Mouse (Mus musculus): Measurements from ENCODE around the gene Epb41. TPM values are rescaled to one million over a fixed set of nuclear protein-coding genes. Genes with fewer than 3 reads are reported as not detected.
A peak's percentile ranks its signal among the peaks of the same experiment; 100 is the strongest.

Epb41 gene
- total and polyA plus RNA-seq, 2 experiments: 29.6 to 46.8 TPM

DNA sequence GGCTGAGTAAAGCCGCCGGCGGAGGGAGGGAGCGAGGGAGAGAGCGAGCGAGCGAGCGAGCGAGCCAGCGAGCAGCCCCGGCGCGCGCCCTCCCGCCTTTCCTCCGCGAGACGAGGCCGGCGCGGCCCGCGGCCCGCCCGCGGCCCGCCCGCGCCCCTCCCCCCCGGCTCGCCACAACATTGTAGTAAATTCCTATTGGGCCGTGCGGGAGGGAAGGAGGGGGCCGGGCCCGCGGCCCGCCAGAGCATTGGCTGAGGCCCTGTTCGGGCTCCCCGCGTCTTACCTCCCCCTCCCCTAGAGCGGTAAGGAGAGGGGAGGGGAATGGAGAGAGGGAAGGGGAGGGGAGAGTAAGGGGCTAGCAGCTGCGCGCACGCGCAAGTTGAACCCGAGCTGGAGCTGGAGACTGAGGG lies 26.1 kb downstream of the Epb41 start:
- DNase-seq (ENCODE audit: extremely low read depth, low read depth, low spot score): peak; percentile 72
- H3K36me3 ChIP-seq (ENCODE audit: control insufficient read depth, insufficient read depth, low read length): no peaks in the 10 kb centered on the region
- peak overlapping the region; percentile 83 for H3K9ac ChIP-seq (ENCODE audit: low read depth, low read length)
- H3K4me1 ChIP-seq (ENCODE audit: control insufficient read depth, insufficient read depth, low read length): peaks cover 20% of the 10 kb centered on the region
- peak overlapping the region; percentile 82 for H3K4me3 ChIP-seq (ENCODE audit: insufficient read depth, low read depth, low read length)
- H3K27me3 ChIP-seq (ENCODE audit: control insufficient read depth, insufficient read depth, low read length): no peaks in the 10 kb centered on the region
- H3K79me2 ChIP-seq (ENCODE audit: control insufficient read depth, insufficient read depth, low read length): peaks cover 36% of the 10 kb centered on the region
- no peak overlapping the region for H3K27ac ChIP-seq (replicated peaks; ENCODE audit: insufficient read depth, low read depth, low read length)
- TF ChIP-seq POLR2A (IDR thresholded peaks at IDR 0.05; ENCODE audit: extremely low read depth, insufficient read depth, low read length) (no peak), CTCF (IDR thresholded peaks at IDR 0.05; ENCODE audit: low read depth, low read length) (no peak)
- WGBS: 0% methylated on average over 31 of the region's 46 CpGs

DNA sequence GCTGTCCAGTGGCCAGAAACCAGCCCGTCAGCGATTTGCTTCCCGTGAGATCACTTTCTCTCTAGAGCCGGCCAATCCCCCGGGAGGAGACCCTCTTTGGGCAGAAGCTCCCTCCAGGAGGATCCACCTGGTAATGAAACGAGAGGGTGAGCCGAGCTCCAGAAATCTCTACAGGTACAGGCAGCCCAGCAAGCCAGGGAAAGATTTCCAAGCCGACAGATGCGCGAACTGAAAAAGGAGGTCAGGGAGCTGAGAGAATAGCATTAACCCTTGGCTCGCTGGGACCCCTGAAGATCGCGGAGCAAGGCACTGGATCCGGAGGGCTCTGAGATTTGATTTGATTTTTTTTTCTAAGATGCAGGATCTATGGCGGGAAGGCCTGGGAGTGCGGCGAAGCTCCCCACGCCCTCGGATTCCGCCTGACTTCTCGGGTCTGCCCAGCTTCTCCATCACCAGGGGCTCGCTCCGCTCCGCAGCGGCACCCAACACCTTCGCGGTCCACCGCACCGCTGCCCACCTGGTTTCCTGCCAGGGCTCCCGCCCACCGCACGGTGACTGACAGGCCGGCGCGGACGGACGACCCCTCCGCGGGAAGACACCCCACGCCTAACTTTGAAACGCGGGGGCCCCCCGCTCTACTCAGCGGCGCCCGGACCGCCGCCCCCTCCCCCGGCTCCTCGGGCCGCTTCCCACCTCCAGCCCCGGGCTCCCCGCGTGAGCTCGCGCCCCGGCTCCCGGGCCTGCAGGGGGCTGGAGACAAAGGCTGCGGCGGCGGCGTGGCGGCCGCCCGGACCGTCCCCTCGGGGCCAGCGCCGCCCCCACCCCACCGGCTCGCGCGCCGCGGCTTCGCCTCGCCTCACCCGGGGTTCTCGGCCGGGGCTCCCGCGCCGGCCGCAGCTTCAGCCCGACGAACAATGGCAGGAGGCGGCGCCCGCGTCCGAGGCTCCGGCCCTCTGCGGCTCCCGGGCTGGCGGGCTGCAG lies 26.8 kb downstream of the Epb41 start:
- TF ChIP-seq POLR2A (IDR thresholded peaks at IDR 0.05; ENCODE audit: extremely low read depth, insufficient read depth, low read length) (no peak), CTCF (IDR thresholded peaks at IDR 0.05; ENCODE audit: low read depth, low read length) (no peak)
- DNase-seq (ENCODE audit: extremely low read depth, low read depth, low spot score): no peak
- Histone ChIP-seq H3K4me3 (ENCODE audit: insufficient read depth, low read depth, low read length) (peak overlapping the region; percentile 75), H3K9ac (ENCODE audit: low read depth, low read length) (peak overlapping the region; percentile 83), H3K4me1 (ENCODE audit: control insufficient read depth, insufficient read depth, low read length) (peaks cover 20% of the 10 kb centered on the region), H3K27ac (replicated peaks; ENCODE audit: insufficient read depth, low read depth, low read length) (no peak overlapping the region), H3K79me2 (ENCODE audit: control insufficient read depth, insufficient read depth, low read length) (peaks cover 36% of the 10 kb centered on the region), H3K27me3 (ENCODE audit: control insufficient read depth, insufficient read depth, low read length) (no peaks in the 10 kb centered on the region), H3K36me3 (ENCODE audit: control insufficient read depth, insufficient read depth, low read length) (no peaks in the 10 kb centered on the region)
- WGBS: 3% methylated on average over 90 of the region's 95 CpGs

DNA sequence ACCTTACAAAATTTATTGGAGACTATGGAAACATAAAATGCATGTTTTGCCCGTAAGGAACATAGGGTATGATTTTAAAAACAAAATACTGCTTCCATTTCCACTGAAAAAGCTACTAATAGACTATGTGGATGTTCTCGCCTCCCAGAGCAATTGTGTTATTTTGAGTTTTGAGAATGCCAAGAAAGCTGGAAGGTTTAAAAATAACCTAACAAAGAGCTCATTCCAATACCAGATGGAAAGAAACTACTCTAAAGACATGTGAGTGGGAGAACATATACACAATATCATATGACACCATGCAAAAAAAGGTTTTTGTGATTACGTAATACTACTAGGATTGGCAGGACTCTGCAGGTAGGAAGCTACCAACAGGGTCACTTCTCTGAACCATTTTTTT lies 31.4 kb downstream of the Epb41 start:
- Histone ChIP-seq H3K9ac (ENCODE audit: low read depth, low read length) (no peak overlapping the region), H3K27me3 (ENCODE audit: control insufficient read depth, insufficient read depth, low read length) (no peaks in the 10 kb centered on the region), H3K36me3 (ENCODE audit: control insufficient read depth, insufficient read depth, low read length) (peaks cover 3% of the 10 kb centered on the region; the same call in 1 of the 2 replicates), H3K27ac (replicated peaks; ENCODE audit: insufficient read depth, low read depth, low read length) (no peak overlapping the region), H3K4me1 (ENCODE audit: control insufficient read depth, insufficient read depth, low read length) (peaks cover 18% of the 10 kb centered on the region), H3K4me3 (ENCODE audit: insufficient read depth, low read depth, low read length) (no peak overlapping the region), H3K79me2 (ENCODE audit: control insufficient read depth, insufficient read depth, low read length) (peaks cover 49% of the 10 kb centered on the region)
- TF ChIP-seq CTCF (IDR thresholded peaks at IDR 0.05; ENCODE audit: low read depth, low read length) (no peak), POLR2A (IDR thresholded peaks at IDR 0.05; ENCODE audit: extremely low read depth, insufficient read depth, low read length) (no peak)
- 79% methylated on average over 3 of the region's 3 CpGs for WGBS
- peak; percentile 67 for DNase-seq (ENCODE audit: extremely low read depth, low read depth, low spot score)

DNA sequence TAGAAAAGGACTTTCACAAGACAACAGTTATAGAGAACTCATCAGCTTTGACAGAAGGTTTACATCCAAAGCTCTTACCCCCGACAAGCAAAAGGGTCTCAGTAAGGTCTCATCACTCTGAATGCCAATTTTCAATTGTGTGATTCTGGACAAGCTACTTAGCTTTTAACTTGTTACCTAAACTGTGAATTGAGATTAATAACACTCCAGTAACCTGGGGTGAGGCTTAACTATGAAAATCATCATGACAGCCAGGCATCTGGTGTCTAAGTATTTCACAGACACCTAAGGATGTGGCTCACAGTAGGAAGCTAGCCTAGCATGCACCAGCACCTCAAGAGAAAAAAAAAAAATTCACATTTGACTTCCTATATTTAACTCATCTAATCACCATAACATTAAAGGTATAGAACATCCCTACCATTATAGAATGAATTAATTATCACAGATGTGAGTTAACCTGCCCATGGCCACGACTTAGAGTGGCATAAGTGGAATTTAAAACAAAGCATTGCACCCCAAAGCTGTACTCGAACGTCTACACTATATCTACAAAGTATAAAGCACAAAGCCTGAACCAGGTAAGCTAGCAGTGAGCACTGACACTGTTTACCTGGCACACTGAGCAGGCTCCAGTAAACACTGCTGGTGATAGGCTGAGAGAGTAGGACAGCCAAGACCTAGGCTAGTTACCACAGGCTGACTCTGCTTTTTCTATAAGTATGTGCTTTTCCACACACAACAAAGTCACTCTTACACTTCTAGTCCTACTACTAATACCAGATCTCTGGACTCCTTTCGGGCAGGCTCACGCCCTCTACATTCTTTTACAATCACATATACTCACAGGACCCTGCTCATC lies 33.4 kb downstream of the Epb41 start:
- Histone ChIP-seq H3K36me3 (ENCODE audit: control insufficient read depth, insufficient read depth, low read length) (peaks cover 7% of the 10 kb centered on the region; the same call in 1 of the 2 replicates), H3K4me3 (ENCODE audit: insufficient read depth, low read depth, low read length) (no peak overlapping the region), H3K79me2 (ENCODE audit: control insufficient read depth, insufficient read depth, low read length) (peaks cover 41% of the 10 kb centered on the region), H3K4me1 (ENCODE audit: control insufficient read depth, insufficient read depth, low read length) (peaks cover 15% of the 10 kb centered on the region), H3K9ac (ENCODE audit: low read depth, low read length) (no peak overlapping the region), H3K27me3 (ENCODE audit: control insufficient read depth, insufficient read depth, low read length) (no peaks in the 10 kb centered on the region), H3K27ac (replicated peaks; ENCODE audit: insufficient read depth, low read depth, low read length) (0 out of 2 replicates have a peak overlapping the region, but pooled peaks have one; percentile 17)
- peak; percentile 58 for DNase-seq (ENCODE audit: extremely low read depth, low read depth, low spot score)
- WGBS: 64% methylated on average over 6 of the region's 6 CpGs
- TF ChIP-seq CTCF (IDR thresholded peaks at IDR 0.05; ENCODE audit: low read depth, low read length) (no peak), POLR2A (IDR thresholded peaks at IDR 0.05; ENCODE audit: extremely low read depth, insufficient read depth, low read length) (no peak)

DNA sequence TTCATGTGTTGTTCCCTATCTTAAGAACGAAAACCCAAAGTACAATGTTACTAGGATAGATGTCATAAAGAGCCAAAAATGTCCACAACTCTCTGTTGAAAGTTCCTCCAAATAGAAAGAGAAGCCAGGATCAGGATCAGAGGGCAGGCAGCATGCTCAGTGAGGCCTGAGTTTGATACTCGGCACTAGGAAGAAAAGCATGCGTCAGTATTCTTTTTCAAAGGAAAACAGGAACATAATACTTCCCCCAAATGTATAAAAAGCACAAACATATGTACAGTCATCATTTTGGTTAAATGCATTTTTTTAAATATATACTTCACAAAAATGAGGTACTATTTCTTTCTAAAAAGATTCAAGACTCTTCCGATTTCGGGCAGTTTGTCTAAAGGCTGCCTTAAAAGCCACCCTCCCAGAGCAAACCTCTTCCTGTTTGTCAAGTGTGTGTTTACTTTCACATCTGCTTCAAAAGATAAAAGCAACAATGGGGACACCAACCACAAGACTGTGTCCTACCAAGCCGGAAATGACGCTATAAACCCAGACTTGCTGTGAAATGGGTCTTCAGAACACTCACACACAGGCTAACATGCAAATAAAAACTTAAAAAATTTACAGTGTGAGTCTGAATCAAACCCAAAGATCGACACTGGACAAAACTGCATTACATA lies 35.0 kb downstream of the Epb41 start:
- WGBS: 42% methylated on average over 8 of the region's 8 CpGs
- TF ChIP-seq CTCF (IDR thresholded peaks at IDR 0.05; ENCODE audit: low read depth, low read length) (no peak), POLR2A (IDR thresholded peaks at IDR 0.05; ENCODE audit: extremely low read depth, insufficient read depth, low read length) (no peak)
- peaks cover 15% of the 10 kb centered on the region for H3K4me1 ChIP-seq (ENCODE audit: control insufficient read depth, insufficient read depth, low read length)
- H3K27me3 ChIP-seq (ENCODE audit: control insufficient read depth, insufficient read depth, low read length): no peaks in the 10 kb centered on the region
- peak; percentile 62 for DNase-seq (ENCODE audit: extremely low read depth, low read depth, low spot score)
- peak overlapping the region; percentile 76 for H3K27ac ChIP-seq (replicated peaks; ENCODE audit: insufficient read depth, low read depth, low read length)
- H3K9ac ChIP-seq (ENCODE audit: low read depth, low read length): no peak overlapping the region
- peaks cover 42% of the 10 kb centered on the region for H3K79me2 ChIP-seq (ENCODE audit: control insufficient read depth, insufficient read depth, low read length)
- peaks cover 7% of the 10 kb centered on the region; the same call in 1 of the 2 replicates for H3K36me3 ChIP-seq (ENCODE audit: control insufficient read depth, insufficient read depth, low read length)
- H3K4me3 ChIP-seq (ENCODE audit: insufficient read depth, low read depth, low read length): no peak overlapping the region

All from liver, adult 2 months (tissue).